Mouse (Mus musculus) activated CD4-positive, CD25-positive, alpha-beta regulatory T cell, adult 4 months (primary cell): ENCODE data around the gene Cdc37. TPM values are rescaled to one million over a fixed set of nuclear protein-coding genes. Genes with fewer than 3 reads are reported as not detected.
A peak's percentile ranks its signal among the peaks of the same experiment; 100 is the strongest.

Experiments used
- ATAC-seq: one replicate; pipeline ENCODE4 v1.8.0; 2017
- polyA plus RNA-seq, 2 experiments: library from polyadenylated mRNA; unstranded; fragments of 100-300 nt; shearing (Covaris generic); gene quantifications; one replicate each; pipeline ENCODE4 v1.2.1; 2017

The Cdc37 gene
- polyA plus RNA-seq, 2 experiments from 2014 or later: 102 to 129 TPM

GRCm38 (mm10) chr9:21135329-21135890, 14.4 kb downstream of the Cdc37 start:
- ATAC-seq: no peak

GRCm38 (mm10) chr9:21134595-21135328, 15.0 kb downstream of the Cdc37 start:
- no peak for ATAC-seq

- ATAC-seq: peak; percentile 30
These were observed 16.6 kb downstream of the Cdc37 start for GRCm38 (mm10) chr9:21133064-21133707.

GRCm38 (mm10) chr9:21132102-21132775, 17.5 kb downstream of the Cdc37 start:
- ATAC-seq: no peak

- ATAC-seq: peak; percentile 83
These were observed 18.5 kb downstream of the Cdc37 start, which contains the start of gene Tyk2 for GRCm38 (mm10) chr9:21131059-21131956. TSS of gene Tyk2 (minus strand) at chr9:21131243.

- ATAC-seq: no peak
These were observed 23.5 kb downstream of the Cdc37 start for GRCm38 (mm10) chr9:21126259-21126627.

GRCm38 (mm10) chr9:21125502-21126258, 24.1 kb downstream of the Cdc37 start:
- no peak for ATAC-seq

- ATAC-seq: no peak
These were observed 24.9 kb downstream of the Cdc37 start for GRCm38 (mm10) chr9:21124837-21125236.

- ATAC-seq: no peak
These were observed 28.3 kb downstream of the Cdc37 start for GRCm38 (mm10) chr9:21121483-21121882.

GRCm38 (mm10) chr9:21117073-21117472, 32.7 kb downstream of the Cdc37 start:
- ATAC-seq: no peak

- no peak for ATAC-seq
These were observed 34.7 kb downstream of the Cdc37 start for GRCm38 (mm10) chr9:21115105-21115504.

- no peak for ATAC-seq
These were observed 35.6 kb downstream of the Cdc37 start for GRCm38 (mm10) chr9:21114190-21114589.

- ATAC-seq: no peak
These were observed 36.0 kb downstream of the Cdc37 start for GRCm38 (mm10) chr9:21113751-21114150.

- ATAC-seq: no peak
These were observed 42.1 kb downstream of the Cdc37 start for GRCm38 (mm10) chr9:21107607-21108237.

GRCm38 (mm10) chr9:21105760-21106564, 43.8 kb downstream of the Cdc37 start:
- no peak for ATAC-seq

- ATAC-seq: no peak
These were observed 45.0 kb downstream of the Cdc37 start for GRCm38 (mm10) chr9:21104814-21105213.

GRCm38 (mm10) chr9:21102076-21102475, 47.7 kb downstream of the Cdc37 start:
- ATAC-seq: no peak

- ATAC-seq: no peak
These were observed 49.2 kb downstream of the Cdc37 start for GRCm38 (mm10) chr9:21100447-21101161.

- no peak for ATAC-seq
These were observed 52.0 kb downstream of the Cdc37 start for GRCm38 (mm10) chr9:21097793-21098192.
